Mouse (Mus musculus): ENCODE measurements at regions not wholly inside any gene's neighbourhood (a gene's known extent, or its start where the extent isn't known, plus 50 kb on each side); places are given as distances from the start of the nearest gene placed in this dataset.

GRCm38 (mm10) chr4:124538471-124538870 is 72.1 kb downstream of the 3100002H09Rik start:
- TF ChIP-seq CTCF (IDR thresholded peaks at IDR 0.05; ENCODE audit: control insufficient read depth, insufficient read depth, insufficient read length) (no peak), MAX (IDR thresholded peaks at IDR 0.05) (no peak), USF1 (IDR thresholded peaks at IDR 0.05; ENCODE audit: low read depth) (no peak), FOSL1 (IDR thresholded peaks at IDR 0.05; ENCODE audit: insufficient read depth, low read length, poor library complexity, severe bottlenecking) (no peak), MYOD1 (IDR thresholded peaks at IDR 0.05; ENCODE audit: control insufficient read depth, insufficient read length, low read depth) (no peak)

All from C2C12 (cell line).